Mouse (Mus musculus) heart, postnatal 0 days (tissue): Measurements from ENCODE around the gene Hes5.

Experiments used
- CTCF ChIP-seq: IDR thresholded peaks from 2 replicates; pipeline ENCODE4 v1.5.1; 2016; ENCODE audit warnings: antibody characterized with exemption, control low read depth, low read depth
- EP300 ChIP-seq: IDR thresholded peaks from 2 replicates; pipeline ENCODE4 v1.6.1; 2016; ENCODE audit warnings: antibody characterized with exemption, low read depth

- TF ChIP-seq CTCF (no peak), EP300 (no peak)
Observed at GRCm38 (mm10) chr4:154943323-154944039, 17.2 kb upstream of the Hes5 start.
